Mouse (Mus musculus) limb, embryonic 15.5 days (tissue): ENCODE results near the gene Batf3. TPM values are rescaled to one million over a fixed set of nuclear protein-coding genes. Genes with fewer than 3 reads are reported as not detected.
A peak's percentile ranks its signal among the peaks of the same experiment; 100 is the strongest.

Experiments used
- ATAC-seq: fragments of 200-750 bp; cut with Nextera tagmentation; 2 replicates; pipeline ENCODE4 v1.8.0; 2017; ENCODE audit warnings: low read depth, moderate TSS enrichment; ENCODE audit not compliant: insufficient number of reproducible peaks, low FRiP score, low TSS enrichment
- H3K27ac ChIP-seq: fragments of 300-500 bp; sonication (generic); 2 replicates; pipeline ENCODE4 v1.5.1; 2015; ENCODE audit warnings: moderate library complexity, mild to moderate bottlenecking, inconsistent platforms
- H3K27me3 ChIP-seq: fragments of 300-500 bp; sonication (generic); 2 replicates; pipeline ENCODE4 v1.6.1; 2015; ENCODE audit warnings: inconsistent platforms
- H3K36me3 ChIP-seq: fragments of 300-500 bp; sonication (generic); 2 replicates; pipeline ENCODE4 v1.6.1; 2015; ENCODE audit warnings: inconsistent platforms
- H3K4me1 ChIP-seq: fragments of 300-500 bp; sonication (generic); 2 replicates; pipeline ENCODE4 v1.6.1; 2015; ENCODE audit warnings: inconsistent platforms
- H3K4me2 ChIP-seq: fragments of 300-500 bp; sonication (generic); 2 replicates; pipeline ENCODE4 v1.6.1; 2015; ENCODE audit warnings: mild to moderate bottlenecking, inconsistent platforms
- H3K4me3 ChIP-seq: fragments of 300-500 bp; sonication (generic); 2 replicates; pipeline ENCODE4 v1.5.1; 2015; ENCODE audit warnings: mild to moderate bottlenecking, inconsistent platforms
- H3K9ac ChIP-seq: fragments of 300-500 bp; sonication (generic); 2 replicates; pipeline ENCODE4 v1.6.1; 2015; ENCODE audit warnings: inconsistent platforms
- H3K9me3 ChIP-seq: fragments of 300-500 bp; sonication (generic); 2 replicates; pipeline ENCODE4 v1.6.1; 2016; ENCODE audit warnings: inconsistent platforms
- WGBS: fragments of 180-500 bp; shearing (Covaris S2); methylation state at CpG from one replicate; pipeline ENCODE4 v1.1.7; 2015; 5-methylcytosine and 5-hydroxymethylcytosine counted together
- polyA plus RNA-seq: library from polyadenylated mRNA; unstranded; fragments of >200 nt; fragmentation: Nextera tagmentation; extraction: Ambion mirVana; gene quantifications from 2 replicates; pipeline ENCODE4 v1.2.1, GENCODE M21; 2015

Gene Batf3
- polyA plus RNA-seq, 1 experiment from 2014 or later: 12.8 TPM

DNA sequence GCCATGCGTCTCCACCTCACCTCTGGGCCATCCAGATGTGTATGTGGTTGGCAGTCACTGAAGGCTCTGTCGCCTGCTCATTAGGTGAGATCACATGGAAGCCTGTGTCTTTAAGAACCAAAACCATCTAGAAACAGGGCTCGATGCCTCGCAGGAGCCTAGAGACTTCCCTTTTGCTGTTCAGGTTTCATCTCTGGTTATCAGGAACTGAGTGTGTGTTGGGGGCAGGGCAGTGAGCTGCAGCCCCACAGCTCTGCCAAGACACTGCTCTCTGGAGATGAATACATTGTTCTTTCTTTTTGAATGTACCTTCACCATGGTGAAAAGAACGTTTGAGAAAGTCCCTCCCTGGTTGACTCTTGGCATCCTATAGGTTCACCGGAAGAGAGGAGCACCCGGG, 17.2 kb downstream of the Batf3 start:
- no peak overlapping the region for H3K4me3 ChIP-seq
- no peak overlapping the region for H3K4me2 ChIP-seq
- WGBS: 64% methylated on average over 7 of the region's 7 CpGs
- H3K4me1 ChIP-seq: no peaks in the 10 kb centered on the region
- no peaks in the 10 kb centered on the region for H3K27me3 ChIP-seq
- no peaks in the 10 kb centered on the region for H3K36me3 ChIP-seq
- no peak for ATAC-seq
- H3K9ac ChIP-seq: no peak overlapping the region
- no peak overlapping the region for H3K27ac ChIP-seq
- H3K9me3 ChIP-seq: no peaks in the 10 kb centered on the region

DNA sequence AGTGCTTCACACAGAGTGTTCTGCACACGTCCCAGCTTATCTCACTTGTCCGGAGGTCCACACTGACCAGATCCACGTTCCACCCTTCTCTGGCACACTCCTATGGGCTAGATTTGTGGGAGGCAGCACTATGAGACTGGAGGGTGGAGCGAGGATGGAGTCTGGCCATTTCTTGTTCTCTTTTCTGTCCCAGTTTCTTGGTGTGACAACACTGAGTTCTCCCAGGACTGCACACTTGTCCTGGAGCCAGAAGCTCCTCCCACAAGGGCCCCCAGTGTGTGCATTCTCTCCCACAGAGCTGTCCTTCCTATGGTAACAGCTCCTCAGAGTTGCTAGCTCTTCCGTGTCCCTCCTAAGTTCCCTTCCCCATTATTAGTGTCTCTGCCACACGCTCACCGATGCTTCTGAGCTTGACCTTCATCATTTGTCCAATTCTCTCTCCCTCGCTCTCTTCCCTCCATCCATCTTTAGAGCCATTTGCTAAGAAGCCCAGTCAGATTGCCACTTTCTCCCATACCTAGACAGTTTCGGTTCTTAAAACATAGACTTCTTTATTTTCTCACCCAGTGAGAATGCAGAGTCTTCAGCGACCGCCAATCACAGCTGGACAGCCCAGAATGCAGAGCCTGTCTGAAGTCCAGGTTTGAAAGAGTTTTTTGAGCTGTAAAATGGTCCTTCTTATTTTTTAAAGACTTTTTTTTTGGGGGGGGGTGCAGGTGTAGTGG, 18.0 kb downstream of the Batf3 start:
- ATAC-seq: no peak
- H3K27ac ChIP-seq: no peak overlapping the region
- WGBS: 79% methylated on average over 11 of the region's 11 CpGs
- H3K4me1 ChIP-seq: no peaks in the 10 kb centered on the region
- no peaks in the 10 kb centered on the region for H3K27me3 ChIP-seq
- H3K4me3 ChIP-seq: no peak overlapping the region
- H3K36me3 ChIP-seq: no peaks in the 10 kb centered on the region
- H3K4me2 ChIP-seq: no peak overlapping the region
- no peak overlapping the region for H3K9ac ChIP-seq
- H3K9me3 ChIP-seq: no peaks in the 10 kb centered on the region

DNA sequence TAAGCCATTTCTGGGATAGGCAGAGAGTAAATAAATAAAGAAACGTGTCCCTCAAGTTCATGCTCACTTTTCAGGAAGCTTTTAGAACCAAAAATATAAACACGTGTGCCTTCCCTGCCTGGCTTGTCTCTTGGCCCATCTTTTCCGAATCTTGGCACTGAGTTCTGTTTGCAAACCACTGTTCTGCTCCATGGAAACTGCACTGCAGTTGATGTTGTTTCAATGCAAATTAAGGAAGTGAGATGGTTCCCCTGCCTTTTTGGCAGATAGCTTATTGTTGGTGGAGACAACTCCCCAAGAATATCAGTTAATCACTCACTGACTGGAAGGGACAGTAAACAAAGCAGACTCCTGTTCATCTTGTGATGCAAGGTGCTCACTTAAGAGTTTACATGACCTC, 25.1 kb downstream of the Batf3 start:
- no peak overlapping the region for H3K9ac ChIP-seq
- no peak overlapping the region for H3K27ac ChIP-seq
- H3K4me3 ChIP-seq: no peak overlapping the region
- no peaks in the 10 kb centered on the region for H3K9me3 ChIP-seq
- H3K4me1 ChIP-seq: peaks cover 9% of the 10 kb centered on the region
- H3K27me3 ChIP-seq: 0 out of 2 replicates have a peak, but pooled peaks cover 8% of the 10 kb centered on the region
- WGBS: 71% methylated on average over 3 of the region's 3 CpGs
- no peaks in the 10 kb centered on the region for H3K36me3 ChIP-seq
- H3K4me2 ChIP-seq: no peak overlapping the region
- no peak for ATAC-seq

DNA sequence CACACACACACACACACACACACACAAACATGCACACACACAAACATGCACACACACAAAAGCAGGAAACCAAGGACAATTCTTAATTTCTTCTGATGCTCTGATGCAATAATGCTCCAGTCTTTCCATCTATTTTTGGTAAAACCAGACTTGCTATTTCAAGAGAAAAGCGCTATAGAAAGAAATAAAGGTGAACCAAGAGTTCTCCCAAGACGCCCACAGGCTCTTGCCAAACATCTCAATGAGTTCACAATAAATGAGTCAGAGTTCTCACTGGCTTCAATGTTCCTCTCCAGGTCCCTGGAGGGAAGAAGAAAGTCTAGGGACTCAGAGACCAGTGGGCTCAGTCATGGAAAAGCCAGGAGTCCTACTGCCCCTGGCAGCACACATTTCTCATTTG, 26.0 kb downstream of the Batf3 start:
- H3K9me3 ChIP-seq: no peaks in the 10 kb centered on the region
- no peak overlapping the region for H3K4me3 ChIP-seq
- H3K27ac ChIP-seq: no peak overlapping the region
- peaks cover 9% of the 10 kb centered on the region for H3K4me1 ChIP-seq
- H3K4me2 ChIP-seq: no peak overlapping the region
- 70% methylated on average over 2 of the region's 2 CpGs for WGBS
- no peaks in the 10 kb centered on the region for H3K36me3 ChIP-seq
- 0 out of 2 replicates have a peak, but pooled peaks cover 8% of the 10 kb centered on the region for H3K27me3 ChIP-seq
- no peak overlapping the region for H3K9ac ChIP-seq
- ATAC-seq: no peak

DNA sequence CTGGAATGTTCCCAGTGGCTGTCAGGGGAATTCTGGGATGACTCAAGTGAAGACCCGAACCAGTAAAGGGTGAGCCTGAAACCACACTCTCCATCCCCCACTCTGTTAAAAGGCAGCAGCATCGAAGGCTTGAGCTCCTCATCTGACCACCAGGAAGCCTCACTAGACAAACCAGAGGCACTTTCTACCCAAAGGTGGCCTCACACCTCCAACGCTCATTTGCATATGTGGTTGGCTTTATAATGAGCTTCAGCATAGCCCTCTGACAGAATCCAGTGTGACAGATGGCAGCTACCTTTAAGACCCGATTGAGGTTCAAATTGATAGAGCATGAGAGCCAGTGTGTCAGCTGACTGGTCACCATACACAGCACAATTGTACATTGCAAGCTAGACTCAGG, 26.6 kb downstream of the Batf3 start:
- Histone ChIP-seq H3K4me1 (peaks cover 9% of the 10 kb centered on the region), H3K9me3 (no peaks in the 10 kb centered on the region), H3K4me2 (no peak overlapping the region), H3K36me3 (no peaks in the 10 kb centered on the region), H3K4me3 (no peak overlapping the region), H3K27ac (no peak overlapping the region), H3K27me3 (0 out of 2 replicates have a peak, but pooled peaks cover 8% of the 10 kb centered on the region), H3K9ac (no peak overlapping the region)
- WGBS: 62% methylated on average over 4 of the region's 4 CpGs
- ATAC-seq: no peak

DNA sequence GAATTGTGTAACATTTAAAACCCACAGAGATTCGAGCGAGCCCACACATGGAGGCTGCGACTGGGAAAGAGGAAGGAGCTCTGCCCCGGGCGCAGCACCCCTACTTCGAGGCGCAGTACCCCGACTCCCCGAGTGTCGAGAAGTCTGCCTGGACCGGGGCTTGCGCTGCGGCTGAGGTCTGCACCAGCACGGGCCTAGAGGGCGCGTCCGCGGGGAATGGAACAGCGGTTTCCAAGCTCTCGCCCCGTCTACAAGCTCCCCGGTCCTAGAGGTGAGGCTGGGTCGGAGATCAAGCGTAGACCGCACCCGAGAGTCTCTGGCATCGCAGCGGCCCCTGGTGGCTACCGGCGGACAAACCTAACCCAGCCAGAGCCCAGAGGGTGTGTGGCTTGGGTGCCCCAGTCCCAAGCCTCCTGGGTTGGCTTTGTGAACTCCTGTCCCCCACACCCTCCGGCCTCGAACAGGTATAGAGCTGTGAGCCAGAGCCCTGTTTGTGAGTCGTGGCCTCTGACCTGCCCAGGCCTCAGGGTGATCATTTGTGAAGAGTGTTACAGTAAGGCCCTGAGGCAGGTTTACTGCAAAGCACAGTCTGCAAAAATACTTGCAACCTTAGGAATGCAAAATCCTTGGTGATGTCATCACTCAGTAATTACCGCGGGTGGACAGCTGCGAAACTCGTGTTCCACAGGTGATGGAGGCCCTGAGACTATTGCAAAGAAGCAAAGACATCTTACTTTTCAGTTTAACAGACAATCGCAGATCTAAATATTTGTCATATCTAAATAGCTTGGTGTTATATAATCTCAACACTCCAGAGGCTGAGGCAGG, 28.4 kb downstream of the Batf3 start:
- 13% methylated on average over 38 of the region's 38 CpGs for WGBS
- peaks cover 9% of the 10 kb centered on the region for H3K4me1 ChIP-seq
- no peak overlapping the region for H3K9ac ChIP-seq
- H3K27ac ChIP-seq: no peak overlapping the region
- 0 out of 2 replicates have a peak, but pooled peaks cover 8% of the 10 kb centered on the region for H3K27me3 ChIP-seq
- no peaks in the 10 kb centered on the region for H3K36me3 ChIP-seq
- H3K9me3 ChIP-seq: no peaks in the 10 kb centered on the region
- peak; percentile 67; the same call in 1 of the 2 replicates for ATAC-seq
- peak overlapping the region; percentile 40 for H3K4me3 ChIP-seq
- peak overlapping the region; percentile 73 for H3K4me2 ChIP-seq

DNA sequence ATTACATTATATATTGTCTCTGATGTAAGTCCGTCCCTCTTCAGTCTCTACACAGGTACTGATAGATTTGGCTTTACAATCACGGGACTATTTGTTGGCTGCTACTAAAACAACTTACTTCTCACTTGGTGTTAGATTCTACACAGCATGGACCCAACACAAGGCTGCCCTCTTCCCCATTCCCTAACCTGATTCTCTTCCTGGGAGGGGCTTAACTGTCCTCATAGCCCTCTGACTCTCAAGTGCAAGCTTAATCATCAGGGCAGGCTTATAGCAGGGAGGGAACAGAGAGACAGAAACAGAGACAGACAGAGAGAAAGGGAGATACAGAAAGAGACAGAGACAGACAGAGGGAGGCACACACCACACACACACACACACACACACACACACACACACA, 34.0 kb downstream of the Batf3 start:
- Histone ChIP-seq H3K27me3 (no peaks in the 10 kb centered on the region), H3K36me3 (no peaks in the 10 kb centered on the region), H3K9ac (no peak overlapping the region), H3K4me1 (no peaks in the 10 kb centered on the region), H3K27ac (no peak overlapping the region), H3K9me3 (no peaks in the 10 kb centered on the region), H3K4me2 (no peak overlapping the region), H3K4me3 (no peak overlapping the region)
- no peak for ATAC-seq
- WGBS: 82% methylated on average over 2 of the region's 2 CpGs

DNA sequence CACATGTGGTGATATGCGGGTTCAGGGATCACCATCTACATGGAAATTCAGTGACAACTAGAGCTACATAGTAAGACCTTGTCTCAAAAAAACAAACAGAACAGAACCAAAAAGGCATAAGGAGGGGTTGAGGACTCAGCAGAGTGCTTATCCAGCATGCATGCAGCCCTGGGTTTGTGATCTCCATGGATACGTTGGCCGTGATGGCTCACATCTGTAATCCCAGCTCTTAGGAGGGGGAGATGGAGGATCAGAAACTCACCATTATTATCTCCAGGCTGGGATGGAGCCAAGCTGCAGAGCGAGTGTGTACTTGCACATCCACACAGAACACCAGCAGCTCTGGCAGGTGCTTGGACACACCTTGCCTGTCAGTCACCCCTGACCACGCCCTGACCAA, 34.6 kb downstream of the Batf3 start:
- Histone ChIP-seq H3K36me3 (no peaks in the 10 kb centered on the region), H3K4me1 (no peaks in the 10 kb centered on the region), H3K4me3 (no peak overlapping the region), H3K27ac (no peak overlapping the region), H3K9ac (no peak overlapping the region), H3K27me3 (no peaks in the 10 kb centered on the region), H3K9me3 (no peaks in the 10 kb centered on the region), H3K4me2 (no peak overlapping the region)
- WGBS: 62% methylated on average over 5 of the region's 5 CpGs
- ATAC-seq: no peak

DNA sequence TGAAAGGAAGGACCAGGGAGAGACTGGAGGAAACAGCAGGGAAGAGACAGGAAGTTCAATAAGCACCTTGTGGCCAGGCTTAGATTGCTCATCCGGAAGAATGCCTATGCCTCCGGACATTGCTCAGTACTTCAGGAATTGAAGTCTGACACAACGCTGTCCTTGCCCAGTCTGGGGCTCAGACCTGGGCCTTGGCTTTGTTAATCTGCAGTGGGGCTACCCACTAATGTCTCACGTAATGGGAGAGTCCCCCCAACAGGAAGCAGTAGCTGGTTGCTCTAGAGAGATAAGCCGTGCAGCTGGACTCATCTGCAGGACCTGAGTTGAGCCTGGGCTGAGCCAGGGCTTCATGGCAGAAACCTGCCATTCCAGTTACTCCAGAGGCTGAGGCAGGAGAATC, 35.3 kb downstream of the Batf3 start:
- H3K4me3 ChIP-seq: no peak overlapping the region
- H3K36me3 ChIP-seq: no peaks in the 10 kb centered on the region
- no peak overlapping the region for H3K4me2 ChIP-seq
- H3K27ac ChIP-seq: no peak overlapping the region
- H3K9ac ChIP-seq: no peak overlapping the region
- 67% methylated on average over 5 of the region's 5 CpGs for WGBS
- H3K9me3 ChIP-seq: no peaks in the 10 kb centered on the region
- ATAC-seq: no peak
- no peaks in the 10 kb centered on the region for H3K27me3 ChIP-seq
- H3K4me1 ChIP-seq: no peaks in the 10 kb centered on the region

DNA sequence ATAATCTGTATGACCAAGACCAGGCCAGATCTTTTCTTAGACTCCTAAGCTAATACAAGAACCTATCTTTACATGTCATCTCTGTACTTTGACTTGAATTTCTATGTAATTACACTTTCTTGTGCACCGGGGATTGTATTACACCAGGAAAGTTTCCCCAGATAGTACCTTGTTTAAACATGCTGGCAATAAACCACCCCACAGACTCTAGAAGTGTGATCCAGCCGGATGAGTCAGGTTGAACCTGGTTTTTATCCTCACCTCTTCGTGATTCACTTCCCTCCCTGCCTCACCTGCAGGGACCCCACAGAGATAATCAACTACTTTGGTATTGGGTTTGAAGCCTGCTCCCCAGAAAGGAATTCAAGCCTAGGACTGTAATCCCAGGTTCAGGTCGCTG, 37.8 kb downstream of the Batf3 start:
- no peaks in the 10 kb centered on the region for H3K9me3 ChIP-seq
- H3K27ac ChIP-seq: no peak overlapping the region
- H3K9ac ChIP-seq: no peak overlapping the region
- no peaks in the 10 kb centered on the region for H3K4me1 ChIP-seq
- ATAC-seq: no peak
- H3K27me3 ChIP-seq: no peaks in the 10 kb centered on the region
- no peak overlapping the region for H3K4me3 ChIP-seq
- H3K4me2 ChIP-seq: no peak overlapping the region
- H3K36me3 ChIP-seq: no peaks in the 10 kb centered on the region
- WGBS: 45% methylated on average over 4 of the region's 4 CpGs

DNA sequence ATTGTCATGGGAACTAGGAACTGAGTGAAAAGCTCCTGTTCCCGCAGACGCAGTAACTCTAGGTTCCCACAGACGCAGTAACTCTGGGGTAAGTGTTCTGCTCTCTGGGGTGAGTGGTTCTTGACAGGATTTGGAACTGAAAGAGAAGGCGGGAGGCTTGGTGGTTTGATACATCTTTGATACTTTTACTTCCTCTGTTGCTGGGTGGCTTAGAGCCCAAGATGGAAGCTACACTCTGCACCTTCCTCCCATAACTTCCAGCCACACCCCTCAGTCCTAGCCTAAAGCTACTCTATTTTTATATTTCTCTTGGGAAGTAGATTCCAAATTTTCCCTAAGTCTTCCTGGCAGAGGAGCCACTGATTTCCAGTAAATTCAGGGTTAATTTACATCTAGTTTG, 40.8 kb downstream of the Batf3 start:
- no peak overlapping the region for H3K4me2 ChIP-seq
- no peaks in the 10 kb centered on the region for H3K9me3 ChIP-seq
- H3K36me3 ChIP-seq: no peaks in the 10 kb centered on the region
- no peaks in the 10 kb centered on the region for H3K4me1 ChIP-seq
- WGBS: 93% methylated on average over 4 of the region's 4 CpGs
- no peak overlapping the region for H3K27ac ChIP-seq
- H3K4me3 ChIP-seq: no peak overlapping the region
- no peak overlapping the region for H3K9ac ChIP-seq
- H3K27me3 ChIP-seq: no peaks in the 10 kb centered on the region
- ATAC-seq: no peak

DNA sequence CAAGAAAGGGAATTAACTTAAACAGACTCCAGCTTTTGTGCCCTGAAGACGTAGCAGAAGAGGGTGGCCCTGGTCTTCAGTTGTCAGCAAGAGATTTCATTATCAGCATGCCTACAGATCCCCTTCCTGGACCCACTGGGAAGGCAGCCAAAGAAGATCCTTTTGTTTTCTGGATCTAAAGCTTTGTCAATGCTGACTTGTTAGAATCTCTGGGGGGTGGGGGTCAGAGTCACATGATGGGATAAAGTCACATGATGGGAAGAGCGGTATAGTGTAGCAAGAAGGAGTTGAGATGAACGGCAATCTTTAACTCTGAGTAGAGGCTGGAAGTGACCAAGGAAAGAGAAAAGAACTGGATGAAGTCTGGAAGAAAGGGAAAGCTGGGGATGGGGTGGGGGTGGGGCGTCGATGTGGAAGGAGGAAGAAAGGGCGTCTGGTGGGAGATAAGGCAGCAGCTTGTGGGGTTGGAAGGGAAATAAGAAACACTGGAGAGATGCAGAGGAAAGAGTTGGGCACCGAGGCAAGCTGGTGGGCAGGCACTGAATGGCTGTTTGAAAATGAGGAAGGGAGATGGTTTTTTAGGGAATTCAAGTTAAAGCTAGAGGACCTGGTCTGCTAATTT, 41.3 kb downstream of the Batf3 start:
- H3K4me3 ChIP-seq: no peak overlapping the region
- no peak overlapping the region for H3K4me2 ChIP-seq
- no peaks in the 10 kb centered on the region for H3K36me3 ChIP-seq
- H3K9ac ChIP-seq: no peak overlapping the region
- no peaks in the 10 kb centered on the region for H3K4me1 ChIP-seq
- ATAC-seq: no peak
- H3K9me3 ChIP-seq: no peaks in the 10 kb centered on the region
- 70% methylated on average over 7 of the region's 7 CpGs for WGBS
- no peak overlapping the region for H3K27ac ChIP-seq
- H3K27me3 ChIP-seq: no peaks in the 10 kb centered on the region
